Mouse (Mus musculus): ENCODE data around the gene Adarb1. TPM values are rescaled to one million over a fixed set of nuclear protein-coding genes. Genes with fewer than 3 reads are reported as not detected.

The Adarb1 gene
- polyA plus RNA-seq, 1 experiment, result 3.3 TPM

- TF ChIP-seq USF1 (IDR thresholded peaks at IDR 0.05; ENCODE audit: low read depth) (peak; percentile 67), CTCF (IDR thresholded peaks at IDR 0.05; ENCODE audit: control insufficient read depth, insufficient read depth, insufficient read length) (no peak), MAX (IDR thresholded peaks at IDR 0.05) (peak; percentile 77)
- Histone ChIP-seq H3K27me3 (ENCODE audit: control insufficient read depth, insufficient read depth, insufficient read length) (no peaks in the 10 kb centered on the region), H3K4me3 (ENCODE audit: insufficient read depth, poor library complexity, severe bottlenecking) (no peak overlapping the region), H3K36me3 (ENCODE audit: control insufficient read depth, insufficient read depth) (no peaks in the 10 kb centered on the region), H3ac (ENCODE audit: control insufficient read depth, insufficient read length, low read depth) (peak overlapping the region; percentile 21), H3K79me2 (ENCODE audit: control insufficient read depth, insufficient read depth) (no peaks in the 10 kb centered on the region), H3K79me3 (ENCODE audit: low read depth) (no peaks in the 10 kb centered on the region)
Measured at GRCm38 (mm10) chr10:77434457-77435151, 16.5 kb upstream of the Adarb1 start.

DNA sequence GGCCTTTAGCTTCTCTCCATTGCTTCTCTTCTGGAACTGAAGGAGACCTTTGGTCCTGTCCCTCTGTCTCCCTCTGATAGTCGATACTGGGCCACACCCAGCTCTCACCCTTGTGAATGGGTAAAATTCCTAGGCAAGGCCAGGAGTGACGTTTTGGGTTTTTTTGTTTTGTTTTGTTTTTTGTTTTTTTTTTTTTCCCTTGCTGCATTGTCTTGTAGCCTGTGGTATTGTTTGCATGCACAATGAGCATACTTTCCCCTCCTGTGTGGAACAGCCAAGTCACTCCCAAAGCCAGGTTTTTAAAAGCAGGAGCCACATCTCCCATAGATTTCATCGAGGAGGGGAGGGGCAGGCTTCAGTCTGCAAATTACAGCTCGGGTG lies 16.0 kb upstream of the Adarb1 start:
- no peaks in the 10 kb centered on the region for H3K79me2 ChIP-seq (ENCODE audit: control insufficient read depth, insufficient read depth)
- TF ChIP-seq CEBPB (IDR thresholded peaks at IDR 0.05; ENCODE audit: low read depth) (no peak), USF1 (IDR thresholded peaks at IDR 0.05; ENCODE audit: low read depth) (no peak), CTCF (IDR thresholded peaks at IDR 0.05; ENCODE audit: control insufficient read depth, insufficient read depth, insufficient read length) (no peak), MYOG (IDR thresholded peaks at IDR 0.05; ENCODE audit: control insufficient read depth, extremely low read depth, insufficient read length) (no peak), MYOD1 (IDR thresholded peaks at IDR 0.05; ENCODE audit: control insufficient read depth, insufficient read length, low read depth) (no peak)
- no peaks in the 10 kb centered on the region for H3K36me3 ChIP-seq (ENCODE audit: control insufficient read depth, insufficient read depth)

GRCm38 (mm10) chr10:77430771-77431170 lies 12.7 kb upstream of the Adarb1 start:
- TF ChIP-seq MAX (IDR thresholded peaks at IDR 0.05), result no peak
- peak; percentile 14 for TF ChIP-seq MYOD1 (IDR thresholded peaks at IDR 0.05; ENCODE audit: control insufficient read depth, insufficient read length, low read depth)
- no peak for TF ChIP-seq CEBPB (IDR thresholded peaks at IDR 0.05; ENCODE audit: low read depth)
- TF ChIP-seq USF1 (IDR thresholded peaks at IDR 0.05; ENCODE audit: low read depth), result no peak
- TF ChIP-seq FOSL1 (IDR thresholded peaks at IDR 0.05; ENCODE audit: insufficient read depth, low read length, poor library complexity, severe bottlenecking), result peak; percentile 5
- no peak for TF ChIP-seq MYOG (IDR thresholded peaks at IDR 0.05; ENCODE audit: control insufficient read depth, extremely low read depth, insufficient read length)
- TF ChIP-seq CTCF (IDR thresholded peaks at IDR 0.05; ENCODE audit: control insufficient read depth, insufficient read depth, insufficient read length), result no peak
- Histone ChIP-seq H3K4me3 (ENCODE audit: insufficient read depth, poor library complexity, severe bottlenecking) (no peak overlapping the region), H3ac (ENCODE audit: control insufficient read depth, insufficient read length, low read depth) (no peak overlapping the region), H3K27me3 (ENCODE audit: control insufficient read depth, insufficient read depth, insufficient read length) (no peaks in the 10 kb centered on the region), H3K79me3 (ENCODE audit: low read depth) (no peaks in the 10 kb centered on the region), H3K36me3 (ENCODE audit: control insufficient read depth, insufficient read depth) (no peaks in the 10 kb centered on the region), H3K79me2 (ENCODE audit: control insufficient read depth, insufficient read depth) (no peaks in the 10 kb centered on the region)

More for the DNA sequence above, 16.0 kb upstream of the Adarb1 start:
- Histone ChIP-seq H3K79me3 (ENCODE audit: low read depth) (no peaks in the 10 kb centered on the region), H3ac (ENCODE audit: control insufficient read depth, insufficient read length, low read depth) (peak overlapping the region; percentile 21), H3K4me3 (ENCODE audit: insufficient read depth, poor library complexity, severe bottlenecking) (no peak overlapping the region), H3K27me3 (ENCODE audit: control insufficient read depth, insufficient read depth, insufficient read length) (no peaks in the 10 kb centered on the region)

DNA sequence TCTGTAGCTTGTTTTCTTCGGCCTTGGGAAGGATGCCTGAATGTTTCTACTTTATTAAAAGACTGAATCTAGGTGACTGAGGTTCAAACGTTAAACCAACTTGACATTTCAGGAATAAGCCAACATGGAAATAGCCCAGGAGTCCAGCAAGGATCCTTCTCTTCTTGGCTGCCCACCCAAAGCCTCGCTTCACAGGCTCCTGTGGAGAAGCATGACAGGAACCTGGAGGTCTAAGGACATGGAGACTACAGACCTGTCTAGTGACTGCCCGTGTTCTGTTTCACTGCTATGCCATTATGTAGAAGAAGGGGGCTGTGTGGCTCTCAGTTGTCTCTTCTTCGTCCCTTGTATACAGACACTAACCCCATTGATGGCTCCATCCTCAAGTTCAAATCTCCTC lies 11.9 kb upstream of the Adarb1 start:
- Histone ChIP-seq H3K79me3 (ENCODE audit: low read depth) (no peaks in the 10 kb centered on the region), H3K27me3 (ENCODE audit: control insufficient read depth, insufficient read depth, insufficient read length) (no peaks in the 10 kb centered on the region), H3K79me2 (ENCODE audit: control insufficient read depth, insufficient read depth) (no peaks in the 10 kb centered on the region), H3ac (ENCODE audit: control insufficient read depth, insufficient read length, low read depth) (no peak overlapping the region), H3K36me3 (ENCODE audit: control insufficient read depth, insufficient read depth) (no peaks in the 10 kb centered on the region), H3K4me3 (ENCODE audit: insufficient read depth, poor library complexity, severe bottlenecking) (no peak overlapping the region)
- TF ChIP-seq CEBPB (IDR thresholded peaks at IDR 0.05; ENCODE audit: low read depth), result no peak
- TF ChIP-seq CTCF (IDR thresholded peaks at IDR 0.05; ENCODE audit: control insufficient read depth, insufficient read depth, insufficient read length), result no peak
- TF ChIP-seq FOSL1 (IDR thresholded peaks at IDR 0.05; ENCODE audit: insufficient read depth, low read length, poor library complexity, severe bottlenecking), result no peak
- TF ChIP-seq MYOD1 (IDR thresholded peaks at IDR 0.05; ENCODE audit: control insufficient read depth, insufficient read length, low read depth), result no peak

GRCm38 (mm10) chr10:77427610-77428009 lies 9.5 kb upstream of the Adarb1 start:
- TF ChIP-seq FOSL1 (IDR thresholded peaks at IDR 0.05; ENCODE audit: insufficient read depth, low read length, poor library complexity, severe bottlenecking) (no peak), USF1 (IDR thresholded peaks at IDR 0.05; ENCODE audit: low read depth) (no peak), CTCF (IDR thresholded peaks at IDR 0.05; ENCODE audit: control insufficient read depth, insufficient read depth, insufficient read length) (no peak), CEBPB (IDR thresholded peaks at IDR 0.05; ENCODE audit: low read depth) (no peak), MAX (IDR thresholded peaks at IDR 0.05) (no peak), MYOG (IDR thresholded peaks at IDR 0.05; ENCODE audit: control insufficient read depth, extremely low read depth, insufficient read length) (no peak), MYOD1 (IDR thresholded peaks at IDR 0.05; ENCODE audit: control insufficient read depth, insufficient read length, low read depth) (no peak)
- peak overlapping the region; percentile 36 for H3ac ChIP-seq (ENCODE audit: control insufficient read depth, insufficient read length, low read depth)
- H3K27me3 ChIP-seq (ENCODE audit: control insufficient read depth, insufficient read depth, insufficient read length), result no peaks in the 10 kb centered on the region
- no peaks in the 10 kb centered on the region for H3K36me3 ChIP-seq (ENCODE audit: control insufficient read depth, insufficient read depth)
- H3K79me2 ChIP-seq (ENCODE audit: control insufficient read depth, insufficient read depth), result no peaks in the 10 kb centered on the region
- no peak overlapping the region for H3K4me3 ChIP-seq (ENCODE audit: insufficient read depth, poor library complexity, severe bottlenecking)
- no peaks in the 10 kb centered on the region for H3K79me3 ChIP-seq (ENCODE audit: low read depth)

- H3K79me2 ChIP-seq (ENCODE audit: control insufficient read depth, insufficient read depth), result peaks cover 9% of the 10 kb centered on the region
- TF ChIP-seq CEBPB (IDR thresholded peaks at IDR 0.05; ENCODE audit: low read depth) (no peak), MAX (IDR thresholded peaks at IDR 0.05) (peak; percentile 37), MYOG (IDR thresholded peaks at IDR 0.05; ENCODE audit: control insufficient read depth, extremely low read depth, insufficient read length) (no peak), MYOD1 (IDR thresholded peaks at IDR 0.05; ENCODE audit: control insufficient read depth, insufficient read length, low read depth) (peak; percentile 85), FOSL1 (IDR thresholded peaks at IDR 0.05; ENCODE audit: insufficient read depth, low read length, poor library complexity, severe bottlenecking) (peak; percentile 31)
- H3ac ChIP-seq (ENCODE audit: control insufficient read depth, insufficient read length, low read depth), result no peak overlapping the region
- no peaks in the 10 kb centered on the region for H3K27me3 ChIP-seq (ENCODE audit: control insufficient read depth, insufficient read depth, insufficient read length)
- H3K79me3 ChIP-seq (ENCODE audit: low read depth), result peaks cover 2% of the 10 kb centered on the region
- H3K36me3 ChIP-seq (ENCODE audit: control insufficient read depth, insufficient read depth), result no peaks in the 10 kb centered on the region
- H3K4me3 ChIP-seq (ENCODE audit: insufficient read depth, poor library complexity, severe bottlenecking), result no peak overlapping the region
Measured at GRCm38 (mm10) chr10:77420190-77420589, 2.1 kb upstream of the Adarb1 start.
